Mouse (Mus musculus) liver, adult 2 months (tissue): ENCODE results near the gene Fcna. TPM values are rescaled to one million over a fixed set of nuclear protein-coding genes. Genes with fewer than 3 reads are reported as not detected.

Experiments
- DNase-seq: peaks from one replicate; pipeline ENCODE4 v3.0.0-alpha.2; 2011; ENCODE audit warnings: low read depth, low spot score; ENCODE audit errors: extremely low read depth
- H3K27ac ChIP-seq: fragments of 200-500 bp; replicated peaks from 2 replicates; pipeline ENCODE4 v1.5.1; 2012; ENCODE audit warnings: low read depth, mild to moderate bottlenecking, control low read depth, inconsistent platforms, low read length; ENCODE audit not compliant: insufficient read depth
- H3K27me3 ChIP-seq: fragments of 200-500 bp; 2 replicates; pipeline ENCODE4 v1.6.1; 2012; ENCODE audit warnings: mild to moderate bottlenecking, moderate library complexity, low read length, inconsistent platforms; ENCODE audit not compliant: control insufficient read depth, insufficient read depth
- H3K36me3 ChIP-seq: fragments of 200-500 bp; 2 replicates; pipeline ENCODE4 v1.6.1; 2012; ENCODE audit warnings: low read length, inconsistent platforms; ENCODE audit not compliant: control insufficient read depth, insufficient read depth
- H3K4me1 ChIP-seq: fragments of 200-500 bp; 2 replicates; pipeline ENCODE4 v1.6.1; 2011; ENCODE audit warnings: low read length; ENCODE audit not compliant: control insufficient read depth, insufficient read depth
- H3K4me3 ChIP-seq: fragments of 200-500 bp; 2 replicates; pipeline ENCODE4 v1.5.1; 2011; ENCODE audit warnings: low read depth, mild to moderate bottlenecking, control low read depth, low read length, moderate library complexity; ENCODE audit not compliant: insufficient read depth
- H3K79me2 ChIP-seq: fragments of 200-500 bp; 2 replicates; pipeline ENCODE4 v1.6.1; 2012; ENCODE audit warnings: inconsistent platforms, mild to moderate bottlenecking, low read length, moderate library complexity; ENCODE audit not compliant: control insufficient read depth, insufficient read depth
- H3K9ac ChIP-seq: fragments of 200-500 bp; 2 replicates; pipeline ENCODE4 v1.6.1; 2012; ENCODE audit warnings: low read depth, mild to moderate bottlenecking, control low read depth, inconsistent platforms, low read length
- CTCF ChIP-seq: fragments of 200-500 bp; IDR thresholded peaks from 2 replicates; pipeline ENCODE4 v1.5.1; 2011; ENCODE audit warnings: low read depth, low read length, control low read depth
- POLR2A ChIP-seq: fragments of 200-500 bp; IDR thresholded peaks from 2 replicates; pipeline ENCODE4 v1.6.1; 2011; ENCODE audit warnings: low read length, control low read depth; ENCODE audit not compliant: insufficient read depth; ENCODE audit errors: extremely low read depth
- WGBS: fragments of 180-500 bp; shearing (Covaris S2); methylation state at CpG from one replicate; pipeline ENCODE4 v1.1.7; 2018; 5-methylcytosine and 5-hydroxymethylcytosine counted together
- polyA plus RNA-seq: library from polyadenylated mRNA; depleted of rRNA; stranded (reverse); fragments of >200 nt; gene quantifications from 2 replicates; pipeline ENCODE4 v1.2.3, GENCODE M21; 2012
- total RNA-seq: library from RNA; depleted of rRNA; stranded (reverse); fragments of >200 nt; gene quantifications from 2 replicates; pipeline ENCODE4 v1.2.3, GENCODE M21; 2014

Fcna gene
- total and polyA plus RNA-seq, 2 experiments: 36.5 to 63.2 TPM

DNA sequence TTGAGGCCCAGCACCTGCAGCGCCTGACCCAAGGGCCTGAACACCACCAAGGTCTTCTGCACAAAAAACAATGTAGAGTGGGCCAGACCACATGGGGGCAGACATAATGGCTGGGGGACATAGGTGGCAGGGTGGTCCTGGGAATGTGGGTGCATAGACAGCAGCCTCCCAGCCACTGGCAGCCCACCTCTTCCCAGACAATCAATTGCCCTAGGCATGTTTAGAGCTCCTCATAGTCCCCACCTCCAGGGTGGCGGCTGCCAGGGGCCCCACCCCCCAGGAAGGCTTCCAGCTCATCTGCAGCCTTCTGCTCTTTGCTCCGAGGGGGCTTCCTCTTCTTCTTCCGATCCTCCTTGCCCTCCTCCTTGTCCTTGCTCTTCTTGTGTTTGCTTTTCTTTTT, 44.3 kb downstream of the Fcna start:
- Histone ChIP-seq H3K4me1 (peaks cover 2% of the 10 kb centered on the region), H3K4me3 (no peak overlapping the region), H3K36me3 (peaks cover 6% of the 10 kb centered on the region; the same call in 1 of the 2 replicates), H3K27me3 (peaks cover 14% of the 10 kb centered on the region), H3K79me2 (no peaks in the 10 kb centered on the region), H3K9ac (no peak overlapping the region), H3K27ac (no peak overlapping the region)
- WGBS: 80% methylated on average over 4 of the region's 4 CpGs
- TF ChIP-seq CTCF: no peak
- no peak for TF ChIP-seq POLR2A
- DNase-seq: no peak

DNA sequence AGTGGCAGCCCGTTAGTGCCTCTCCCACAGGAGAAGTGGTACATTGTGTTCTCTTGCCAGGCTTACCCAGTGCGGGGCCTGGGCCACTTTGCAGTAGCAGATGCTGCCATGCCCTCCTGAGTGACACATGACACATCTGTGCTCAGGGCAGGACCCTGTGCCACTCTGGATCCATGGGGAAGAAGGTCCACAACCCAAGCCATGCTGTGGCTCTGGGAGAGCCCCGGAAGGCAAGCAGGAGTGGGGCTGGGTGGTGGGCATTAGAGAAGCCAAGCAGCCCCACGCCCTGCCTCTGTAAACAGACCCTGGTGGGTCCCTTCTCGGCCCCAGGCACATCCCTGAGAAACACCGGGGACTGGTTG, 44.7 kb downstream of the Fcna start:
- no peaks in the 10 kb centered on the region for H3K79me2 ChIP-seq
- no peak for TF ChIP-seq CTCF
- no peak for TF ChIP-seq POLR2A
- peaks cover 19% of the 10 kb centered on the region for H3K27me3 ChIP-seq
- no peak overlapping the region for H3K9ac ChIP-seq
- peaks cover 6% of the 10 kb centered on the region; the same call in 1 of the 2 replicates for H3K36me3 ChIP-seq
- H3K4me1 ChIP-seq: peaks cover 2% of the 10 kb centered on the region
- no peak for DNase-seq
- 89% methylated on average over 6 of the region's 6 CpGs for WGBS
- no peak overlapping the region for H3K4me3 ChIP-seq
- no peak overlapping the region for H3K27ac ChIP-seq

DNA sequence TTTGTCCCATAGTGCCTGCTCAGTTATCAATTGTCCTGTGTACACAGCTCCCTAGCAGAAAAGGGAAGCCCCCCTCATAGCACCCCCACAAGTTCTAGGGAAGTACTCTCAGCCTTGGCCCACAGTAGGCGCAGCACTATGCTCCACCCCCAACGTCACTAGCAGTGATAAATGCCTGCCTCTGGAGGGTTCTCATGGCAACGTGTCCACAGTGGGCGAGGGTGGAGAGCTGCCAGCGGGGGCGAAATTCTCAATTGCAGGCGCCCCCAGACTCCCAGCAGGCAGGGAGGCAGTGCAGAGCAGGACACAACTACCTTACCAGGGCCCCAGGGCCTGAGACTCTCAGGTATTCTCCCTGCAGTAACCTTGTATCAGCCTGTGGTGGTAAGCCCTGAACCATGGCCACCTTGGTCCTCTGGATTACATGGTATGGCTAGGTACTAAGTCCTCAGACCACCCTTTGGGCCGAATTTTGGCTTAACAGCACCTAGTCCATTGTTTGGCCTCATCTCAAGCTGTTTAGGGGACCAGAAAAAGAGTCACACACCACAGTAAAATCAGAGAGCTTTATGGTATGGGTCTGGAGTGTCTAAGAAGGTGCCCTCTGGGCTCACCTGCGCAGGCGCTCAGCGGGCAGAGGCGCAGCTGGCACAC, 45.2 kb downstream of the Fcna start:
- DNase-seq: no peak
- Histone ChIP-seq H3K9ac (no peak overlapping the region), H3K4me3 (no peak overlapping the region), H3K27me3 (peaks cover 24% of the 10 kb centered on the region), H3K79me2 (no peaks in the 10 kb centered on the region), H3K36me3 (peaks cover 6% of the 10 kb centered on the region; the same call in 1 of the 2 replicates), H3K4me1 (peaks cover 3% of the 10 kb centered on the region), H3K27ac (no peak overlapping the region)
- TF ChIP-seq CTCF (no peak), POLR2A (no peak)
- WGBS: 64% methylated on average over 12 of the region's 12 CpGs

DNA sequence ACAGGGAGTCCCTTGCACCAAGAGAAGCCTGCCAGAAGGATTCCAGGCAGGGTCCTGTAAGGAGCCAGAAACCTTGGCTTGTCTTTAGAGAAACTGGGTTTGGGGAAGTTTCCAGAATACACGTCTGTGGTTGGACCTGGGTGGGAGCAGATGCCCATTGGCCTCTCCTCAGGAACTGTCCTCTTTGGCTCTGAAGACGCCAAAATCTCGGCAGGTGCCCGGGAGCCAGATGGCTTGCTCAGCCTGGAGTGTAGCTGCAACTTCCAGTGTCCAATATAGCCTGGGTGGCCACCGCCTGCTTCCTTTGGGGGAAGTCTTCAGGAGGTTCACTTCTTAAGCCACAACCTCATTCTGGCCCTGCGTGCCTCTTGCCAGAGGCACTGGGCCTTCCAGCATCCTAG, 45.9 kb downstream of the Fcna start:
- TF ChIP-seq CTCF (0 out of 2 replicates have a peak, but pooled peaks have one; percentile 2), POLR2A (no peak)
- no peak for DNase-seq
- whole genome bisulfite sequencing: 29% methylated on average over 6 of the region's 6 CpGs
- H3K79me2 ChIP-seq: no peaks in the 10 kb centered on the region
- no peak overlapping the region for H3K9ac ChIP-seq
- H3K4me1 ChIP-seq: peaks cover 5% of the 10 kb centered on the region
- no peak overlapping the region for H3K27ac ChIP-seq
- no peak overlapping the region for H3K4me3 ChIP-seq
- H3K36me3 ChIP-seq: peaks cover 6% of the 10 kb centered on the region; the same call in 1 of the 2 replicates
- H3K27me3 ChIP-seq: peaks cover 30% of the 10 kb centered on the region

GRCm38 (mm10) chr2:25581294-25581864, 46.5 kb downstream of the Fcna start, which contains the start of gene Ajm1:
Gene Ajm1, minus strand, starts transcription at chr2:25581757.
- Histone ChIP-seq H3K27me3 (peaks cover 30% of the 10 kb centered on the region), H3K9ac (no peak within 1 kb of the TSS), H3K4me1 (peaks cover 5% of the 10 kb centered on the region), H3K79me2 (no peaks in the 10 kb centered on the region), H3K36me3 (peaks cover 4% of the 10 kb centered on the region; the same call in 1 of the 2 replicates), H3K4me3 (peak within 1 kb of the TSS; percentile 23; the same call in 1 of the 2 replicates), H3K27ac (no peak within 1 kb of the TSS)
- TF ChIP-seq POLR2A: no peak
- peak; percentile 85 for TF ChIP-seq CTCF
- no peak for DNase-seq
- WGBS: 6% methylated on average over 19 of the region's 19 CpGs

DNA sequence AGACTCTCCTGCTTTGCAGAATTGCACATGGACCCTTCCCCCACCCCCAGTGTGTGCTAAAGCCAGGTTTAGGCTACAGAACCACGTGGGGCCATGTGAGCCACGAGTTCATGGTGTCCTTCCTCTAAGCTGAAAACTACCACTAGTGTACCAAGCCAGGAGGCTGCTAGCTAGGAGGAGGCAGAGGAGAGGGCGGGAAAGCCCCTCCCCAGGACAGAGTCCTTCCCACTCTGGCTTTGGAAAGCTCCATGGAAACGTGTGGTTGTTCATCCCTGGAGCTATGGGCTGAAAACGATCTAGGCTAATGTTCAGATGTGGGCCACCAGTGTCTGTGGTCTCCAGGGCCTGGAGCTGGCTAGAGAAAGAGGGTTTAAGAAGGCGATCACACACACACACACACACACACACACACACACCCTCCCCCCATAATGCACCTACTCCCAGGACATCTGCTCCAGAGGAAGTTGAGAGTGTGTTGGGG, 47.2 kb downstream of the Fcna start:
- Histone ChIP-seq H3K9ac (no peak overlapping the region), H3K27ac (no peak overlapping the region), H3K4me3 (no peak overlapping the region), H3K27me3 (peaks cover 30% of the 10 kb centered on the region), H3K4me1 (peaks cover 7% of the 10 kb centered on the region), H3K36me3 (peaks cover 4% of the 10 kb centered on the region; the same call in 1 of the 2 replicates), H3K79me2 (no peaks in the 10 kb centered on the region)
- TF ChIP-seq POLR2A: no peak
- no peak for TF ChIP-seq CTCF
- WGBS: 18% methylated on average over 6 of the region's 6 CpGs
- no peak for DNase-seq
